In genomic region chr7:102919632-102920031, GRCm38 (mm10) we compare ENCODE assay signal across 9 mouse cellular contexts. TPM values are rescaled to one million over a fixed set of nuclear protein-coding genes. Genes with fewer than 3 reads are reported as not detected.
DNase-seq lines count a peak whose midpoint lies in the region; ATAC-seq and TF ChIP-seq lines count a peak whose summit lies in the region.
"Had no signal": no experiment of that assay in that cellular context is flagged by ENCODE, and none has a peak within 500 bp of the region (broad histone marks: within the 10 kb centered on the region; RNA-seq: fewer than 3 reads in every experiment).

No protein-coding gene starts in this region.

- H3K4me3 ChIP-seq in kidney, embryonic 14.5 days (ENCODE audit: low read length): no peak overlapping the region
- H3K4me3 ChIP-seq in intestine, embryonic 15.5 days (replicated peaks): no peak overlapping the region
- no peak overlapping the region for H3K4me3 ChIP-seq in midbrain, postnatal 0 days (ENCODE audit: low read depth, low read length)
- H3K4me3 ChIP-seq: embryonic facial prominence, embryonic 15.5 days had no signal

- no peak overlapping the region for H3K4me2 ChIP-seq in kidney, embryonic 14.5 days (replicated peaks; ENCODE audit: low read depth, low read length)
- no peak overlapping the region for H3K4me2 ChIP-seq in intestine, embryonic 15.5 days (replicated peaks)
- H3K4me2 ChIP-seq in midbrain, postnatal 0 days (ENCODE audit: low read depth, low read length, poor library complexity, severe bottlenecking): no peak overlapping the region
- H3K4me2 ChIP-seq: embryonic facial prominence, embryonic 15.5 days had no signal

- H3K27me3 ChIP-seq in kidney, embryonic 14.5 days (ENCODE audit: control insufficient read depth, insufficient read depth, low read length): no peaks in the 10 kb centered on the region
- no peaks in the 10 kb centered on the region for H3K27me3 ChIP-seq in intestine, embryonic 15.5 days (replicated peaks)
- H3K27me3 ChIP-seq in midbrain, postnatal 0 days (ENCODE audit: insufficient read depth, low read length): no peaks in the 10 kb centered on the region
- H3K27me3 ChIP-seq: embryonic facial prominence, embryonic 15.5 days had no signal

- TF ChIP-seq CTCF in midbrain, postnatal 0 days (IDR thresholded peaks at IDR 0.05): peak; percentile 82

- ATAC-seq in kidney, embryonic 14.5 days (ENCODE audit: low FRiP score, low TSS enrichment): 0 out of 2 replicates have a peak, but pooled peaks have one; percentile 75
- ATAC-seq in intestine, embryonic 15.5 days: peak; percentile 70
- ATAC-seq in midbrain, postnatal 0 days (ENCODE audit: low FRiP score): no peak

- no peak for DNase-seq in kidney, adult 18-20 months
- peak; percentile 80 for DNase-seq in MN1 (ENCODE audit: low spot score)
- peak; percentile 54 for DNase-seq in embryo, embryonic 9.5 days (ENCODE audit: extremely low spot score)
- DNase-seq in midbrain, postnatal 0 days (ENCODE audit: low spot score): peak; percentile 76
- no peak for DNase-seq in adrenal gland, adult 8-10 months
- no peak for DNase-seq in gastrocnemius, adult 8-10 months (ENCODE audit: low spot score in 2 of 2)

- no peaks in the 10 kb centered on the region for H3K36me3 ChIP-seq in kidney, embryonic 14.5 days (ENCODE audit: control insufficient read depth, insufficient read depth, low read length)
- H3K36me3 ChIP-seq in intestine, embryonic 15.5 days: no peaks in the 10 kb centered on the region
- no peaks in the 10 kb centered on the region for H3K36me3 ChIP-seq in midbrain, postnatal 0 days (ENCODE audit: insufficient read depth, low read length)
- H3K36me3 ChIP-seq: embryonic facial prominence, embryonic 15.5 days had no signal

- no peak overlapping the region for H3K9ac ChIP-seq in kidney, embryonic 14.5 days (ENCODE audit: low read depth, low read length)
- H3K9ac ChIP-seq in intestine, embryonic 15.5 days: no peak overlapping the region
- H3K9ac ChIP-seq in midbrain, postnatal 0 days (replicated peaks; ENCODE audit: low read length, poor library complexity, severe bottlenecking): no peak overlapping the region
- H3K9ac ChIP-seq: embryonic facial prominence, embryonic 15.5 days had no signal

- no peaks in the 10 kb centered on the region for H3K4me1 ChIP-seq in kidney, embryonic 14.5 days (ENCODE audit: control insufficient read depth, insufficient read depth, low read length)
- no peaks in the 10 kb centered on the region for H3K4me1 ChIP-seq in intestine, embryonic 15.5 days (replicated peaks)
- H3K4me1 ChIP-seq in midbrain, postnatal 0 days (ENCODE audit: insufficient read depth, low read length): no peaks in the 10 kb centered on the region
- H3K4me1 ChIP-seq: embryonic facial prominence, embryonic 15.5 days had no signal

- no peaks in the 10 kb centered on the region for H3K9me3 ChIP-seq in kidney, embryonic 14.5 days (ENCODE audit: control insufficient read depth, low read length)
- H3K9me3 ChIP-seq in intestine, embryonic 15.5 days: no peaks in the 10 kb centered on the region
- H3K9me3 ChIP-seq in midbrain, postnatal 0 days (ENCODE audit: low read length): no peaks in the 10 kb centered on the region
- H3K9me3 ChIP-seq: embryonic facial prominence, embryonic 15.5 days had no signal

- no peak overlapping the region for H3K27ac ChIP-seq in kidney, embryonic 14.5 days (ENCODE audit: low read depth, low read length)
- no peak overlapping the region for H3K27ac ChIP-seq in intestine, embryonic 15.5 days
- no peak overlapping the region for H3K27ac ChIP-seq in midbrain, postnatal 0 days (ENCODE audit: low read depth, low read length)
- H3K27ac ChIP-seq: embryonic facial prominence, embryonic 15.5 days had no signal

- WGBS in kidney, embryonic 14.5 days: 12% methylated on average over 1 of the region's 1 CpGs
- WGBS in intestine, embryonic 15.5 days: 3% methylated on average over 1 of the region's 1 CpGs
- 13% methylated on average over 1 of the region's 1 CpGs for WGBS in midbrain, postnatal 0 days

RNA-seq across cellular contexts. Expression of gene Olfr571, which starts 2.3 kb away (rescaled TPM):
- polyA plus RNA-seq in kidney, embryonic 14.5 days (2014; fragmentation: Nextera tagmentation; extraction: Ambion mirVana): not detected in 2 replicates
- polyA plus RNA-seq in intestine, embryonic 15.5 days (2015; fragmentation: Nextera tagmentation; extraction: Ambion mirVana): not detected in 2 replicates
- total RNA-seq in midbrain, postnatal 0 days (2014; rRNA removed): not detected in 2 replicates
- not detected in 2 replicates for polyA plus RNA-seq in midbrain, postnatal 0 days (2015; fragmentation: Nextera tagmentation; extraction: Ambion mirVana)
- under 1 TPM in 1 of 4 experiments, not detected in 3; 0.05 TPM for total RNA-seq in adrenal gland, adult 8-10 months (2022)
- total RNA-seq in gastrocnemius, adult 8-10 months (2022): not detected

RNA-seq across cellular contexts. Expression of gene Olfr572, which starts 4.6 kb away (rescaled TPM):
- not detected in 2 replicates for polyA plus RNA-seq in kidney, embryonic 14.5 days (2014; fragmentation: Nextera tagmentation; extraction: Ambion mirVana)
- not detected in 2 replicates for polyA plus RNA-seq in intestine, embryonic 15.5 days (2015; fragmentation: Nextera tagmentation; extraction: Ambion mirVana)
- not detected in 2 replicates for total RNA-seq in midbrain, postnatal 0 days (2014; rRNA removed)
- polyA plus RNA-seq in midbrain, postnatal 0 days (2015; fragmentation: Nextera tagmentation; extraction: Ambion mirVana): not detected in 2 replicates
- not detected for total RNA-seq in adrenal gland, adult 8-10 months (2022)
- total RNA-seq in gastrocnemius, adult 8-10 months (2022): not detected
- polyA plus RNA-seq: embryonic facial prominence, embryonic 15.5 days had no signal

RNA-seq across cellular contexts. Expression of gene Olfr573-ps1, which starts 22.7 kb away (rescaled TPM):
- polyA plus RNA-seq in kidney, embryonic 14.5 days (2014; fragmentation: Nextera tagmentation; extraction: Ambion mirVana): not detected in 2 replicates
- not detected in 2 replicates for polyA plus RNA-seq in intestine, embryonic 15.5 days (2015; fragmentation: Nextera tagmentation; extraction: Ambion mirVana)
- total RNA-seq in midbrain, postnatal 0 days (2014; rRNA removed): not detected in 2 replicates
- polyA plus RNA-seq in midbrain, postnatal 0 days (2015; fragmentation: Nextera tagmentation; extraction: Ambion mirVana): not detected in 2 replicates
- total RNA-seq in adrenal gland, adult 8-10 months (2022): not detected
- total RNA-seq in gastrocnemius, adult 8-10 months (2022): not detected
- polyA plus RNA-seq: embryonic facial prominence, embryonic 15.5 days had no signal

RNA-seq across cellular contexts. Expression of gene Olfr570, which starts 25.3 kb away (rescaled TPM):
- not detected in 2 replicates for polyA plus RNA-seq in kidney, embryonic 14.5 days (2014; fragmentation: Nextera tagmentation; extraction: Ambion mirVana)
- polyA plus RNA-seq in intestine, embryonic 15.5 days (2015; fragmentation: Nextera tagmentation; extraction: Ambion mirVana): not detected in 2 replicates
- not detected in 2 replicates for total RNA-seq in midbrain, postnatal 0 days (2014; rRNA removed)
- polyA plus RNA-seq in midbrain, postnatal 0 days (2015; fragmentation: Nextera tagmentation; extraction: Ambion mirVana): not detected in 2 replicates
- not detected for total RNA-seq in adrenal gland, adult 8-10 months (2022)
- total RNA-seq in gastrocnemius, adult 8-10 months (2022): not detected

RNA-seq across cellular contexts. Expression of gene Olfr574, which starts 28.6 kb away (rescaled TPM):
- polyA plus RNA-seq in kidney, embryonic 14.5 days (2014; fragmentation: Nextera tagmentation; extraction: Ambion mirVana): not detected in 2 replicates
- not detected in 2 replicates for polyA plus RNA-seq in intestine, embryonic 15.5 days (2015; fragmentation: Nextera tagmentation; extraction: Ambion mirVana)
- not detected in 2 replicates for total RNA-seq in midbrain, postnatal 0 days (2014; rRNA removed)
- not detected in 2 replicates for polyA plus RNA-seq in midbrain, postnatal 0 days (2015; fragmentation: Nextera tagmentation; extraction: Ambion mirVana)
- 1 to 10 TPM in 2 of 4 experiments, under 1 TPM in 1, not detected in 1; 0.45 to 1.4 (median 1.0) TPM for total RNA-seq in adrenal gland, adult 8-10 months (2022)
- not detected for total RNA-seq in gastrocnemius, adult 8-10 months (2022)
- polyA plus RNA-seq: embryonic facial prominence, embryonic 15.5 days had no signal

Comparison
In these comparisons a context has a peak if more than half of its experiments do, and no peak if none do; other contexts are left out.
1. DNase-seq: peak in MN1 (single experiment), embryo, embryonic 9.5 days (single experiment) and midbrain, postnatal 0 days (single experiment); none in kidney, adult 18-20 months (single experiment), adrenal gland, adult 8-10 months (single experiment) and gastrocnemius, adult 8-10 months (0 of 2).